Mouse (Mus musculus) kidney, postnatal 0 days (tissue): ENCODE results near the gene Olfr169. TPM values are rescaled to one million over a fixed set of nuclear protein-coding genes. Genes with fewer than 3 reads are reported as not detected.
"Not testable (repeated sequence)": the region's sequence is repeated elsewhere in the genome, so short reads cannot be mapped to it uniquely, and the experiment has no call there.

Source experiments
- ATAC-seq: fragments of 200-750 bp; cut with Nextera tagmentation; replicated peaks from 2 replicates; pipeline ENCODE4 v1.8.0; 2017; ENCODE audit warnings: low read depth, moderate number of reproducible peaks, moderate TSS enrichment, moderate library complexity; ENCODE audit not compliant: low FRiP score
- DNase-seq: peaks from one replicate; pipeline ENCODE4 v3.0.0-alpha.2; 2016; ENCODE audit warnings: low spot score
- H3K27ac ChIP-seq: fragments of 300-500 bp; sonication (generic); 2 replicates; pipeline ENCODE4 v1.5.1; 2014; ENCODE audit warnings: mild to moderate bottlenecking
- H3K27me3 ChIP-seq: fragments of 300-500 bp; sonication (generic); 2 replicates; pipeline ENCODE4 v1.6.1; 2014; ENCODE audit warnings: low read length, mixed read lengths; ENCODE audit not compliant: insufficient read depth
- H3K36me3 ChIP-seq: fragments of 300-500 bp; sonication (generic); 2 replicates; pipeline ENCODE4 v1.6.1; 2014; ENCODE audit warnings: low read length, mixed read lengths; ENCODE audit not compliant: insufficient read depth
- H3K4me1 ChIP-seq: fragments of 300-500 bp; sonication (generic); replicated peaks from 2 replicates; pipeline ENCODE4 v1.6.1; 2014; ENCODE audit warnings: antibody characterized with exemption, low read length, mixed read lengths; ENCODE audit not compliant: insufficient read depth
- H3K4me2 ChIP-seq: fragments of 300-500 bp; sonication (generic); 2 replicates; pipeline ENCODE4 v1.6.1; 2014; ENCODE audit warnings: mild to moderate bottlenecking, low read length, moderate library complexity, mixed read lengths
- H3K4me3 ChIP-seq: fragments of 300-500 bp; sonication (generic); replicated peaks from 2 replicates; pipeline ENCODE4 v1.5.1; 2014; ENCODE audit warnings: low read depth, low read length
- H3K9ac ChIP-seq: fragments of 300-500 bp; sonication (generic); 2 replicates; pipeline ENCODE4 v1.6.1; 2014; ENCODE audit warnings: low read depth, low read length
- H3K9me3 ChIP-seq: fragments of 300-500 bp; sonication (generic); replicated peaks from 2 replicates; pipeline ENCODE4 v1.6.1; 2016; ENCODE audit warnings: low read length, inconsistent platforms, mixed read lengths
- CTCF ChIP-seq: IDR thresholded peaks from 2 replicates; pipeline ENCODE4 v1.5.1; 2016; ENCODE audit warnings: antibody characterized with exemption, low read depth, mild to moderate bottlenecking, moderate library complexity
- WGBS: fragments of 180-500 bp; shearing (Covaris S2); extraction: QIAGEN DNeasy Blood & Tissue Kit; methylation state at CpG from one replicate; pipeline ENCODE4 v1.1.7; 2014; 5-methylcytosine and 5-hydroxymethylcytosine counted together
- polyA plus RNA-seq: library from polyadenylated mRNA; unstranded; fragments of >200 nt; fragmentation: Nextera tagmentation; extraction: Ambion mirVana; gene quantifications from 2 replicates; pipeline ENCODE4 v1.2.1, GENCODE M21; 2015

Olfr169 gene
- not detected in 2 replicates for polyA plus RNA-seq

GRCm38 (mm10) chr16:19571709-19572108 lies at the start of gene Olfr169:
Gene Olfr169 (minus strand): TSS chr16:19571809.
- not testable (repeated sequence) for H3K4me3 ChIP-seq, DNase-seq, H3K27me3 ChIP-seq, H3K27ac ChIP-seq, H3K4me1 ChIP-seq, H3K4me2 ChIP-seq, H3K9ac ChIP-seq, H3K36me3 ChIP-seq, H3K9me3 ChIP-seq, ATAC-seq
- 88% methylated on average over 2 of the region's 2 CpGs for WGBS

DNA sequence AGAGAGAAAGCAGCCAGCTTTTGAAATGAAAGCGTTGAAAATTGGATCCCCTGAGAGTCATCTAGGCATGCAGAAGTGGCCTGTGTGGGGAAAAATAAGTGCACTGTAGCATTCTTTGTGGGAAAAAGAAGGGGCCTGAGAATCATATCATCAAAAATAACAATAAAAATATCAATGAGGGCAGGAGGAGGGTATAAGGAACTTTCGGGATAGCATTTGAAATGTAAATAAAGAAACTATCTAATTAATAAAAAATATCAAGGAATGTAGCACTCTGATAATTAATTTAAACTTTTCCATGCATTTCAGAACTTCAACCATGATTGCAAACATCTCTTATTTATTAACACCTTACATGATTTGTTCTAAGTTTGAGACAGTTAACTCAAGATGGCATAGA lies 40.2 kb upstream of the Olfr169 start, which contains the start of gene Olfr170:
Gene Olfr170 (minus strand): TSS at position 101 of the 400 bp plus-strand sequence.
- H3K36me3 ChIP-seq, H3K27ac ChIP-seq, H3K4me1 ChIP-seq, H3K9ac ChIP-seq, DNase-seq, H3K9me3 ChIP-seq, ATAC-seq, H3K4me2 ChIP-seq, H3K4me3 ChIP-seq, H3K27me3 ChIP-seq: not testable (repeated sequence)
- WGBS: 88% methylated on average over 2 of the region's 2 CpGs

- Histone ChIP-seq H3K27me3 (no peaks in the 10 kb centered on the region), H3K36me3 (no peaks in the 10 kb centered on the region), H3K4me3 (no peak overlapping the region), H3K4me2 (no peak overlapping the region), H3K4me1 (no peaks in the 10 kb centered on the region), H3K27ac (no peak overlapping the region), H3K9me3 (no peaks in the 10 kb centered on the region), H3K9ac (no peak overlapping the region)
- ATAC-seq (no peak), DNase-seq (no peak)
- WGBS: 48% methylated on average over 2 of the region's 2 CpGs
- TF ChIP-seq CTCF: no peak
Observed at GRCm38 (mm10) chr16:19603166-19603565, 31.6 kb upstream of the Olfr169 start.

DNA sequence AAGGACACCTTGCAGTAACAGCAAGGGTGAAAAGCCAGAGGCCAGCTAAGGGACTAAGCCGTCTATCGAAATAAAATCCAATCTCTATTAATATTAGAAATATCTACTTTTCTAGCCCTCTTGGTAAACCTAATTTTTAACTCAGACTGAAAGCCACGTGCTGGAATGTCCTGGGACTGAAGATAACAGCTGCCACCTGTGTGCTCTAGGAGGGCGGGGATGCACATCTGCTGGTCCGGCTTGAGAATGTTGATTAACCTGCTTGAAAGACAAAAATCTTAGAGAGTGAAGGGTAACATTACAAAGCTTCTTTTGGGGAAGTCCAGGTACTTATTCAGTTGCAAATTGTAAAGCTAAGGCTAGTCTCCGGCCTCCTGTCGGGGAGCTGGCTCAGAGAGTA lies 18.2 kb downstream of the Olfr169 start:
- not testable (repeated sequence) for H3K9ac ChIP-seq, ATAC-seq, H3K9me3 ChIP-seq, H3K4me3 ChIP-seq, H3K36me3 ChIP-seq, H3K27ac ChIP-seq, H3K4me1 ChIP-seq, H3K4me2 ChIP-seq, H3K27me3 ChIP-seq, DNase-seq
- WGBS: 88% methylated on average over 7 of the region's 7 CpGs

DNA sequence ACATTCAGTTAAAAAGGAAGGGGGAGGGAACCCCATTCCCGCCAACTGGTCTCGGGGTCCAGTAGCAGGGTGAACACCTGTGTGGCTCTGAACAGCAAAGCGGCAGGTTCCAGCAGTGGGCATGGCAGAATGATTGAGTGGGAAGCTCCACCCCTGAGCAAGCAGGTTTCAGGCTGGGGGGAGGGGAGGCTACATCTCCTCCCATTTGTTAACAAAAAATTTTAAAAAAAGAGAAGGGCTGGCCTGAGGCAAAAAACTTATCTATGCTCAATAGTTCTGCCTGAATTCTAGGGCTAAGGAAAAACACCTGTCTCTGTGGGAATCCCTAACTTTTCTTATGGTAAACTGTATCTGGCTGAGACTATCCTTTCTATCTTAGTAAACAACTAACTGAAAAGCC lies 19.4 kb downstream of the Olfr169 start:
- H3K4me2 ChIP-seq, H3K9me3 ChIP-seq, ATAC-seq, H3K9ac ChIP-seq, H3K27ac ChIP-seq, H3K4me3 ChIP-seq, DNase-seq, H3K4me1 ChIP-seq, H3K27me3 ChIP-seq, H3K36me3 ChIP-seq: not testable (repeated sequence)
- 80% methylated on average over 3 of the region's 3 CpGs for WGBS

- Histone ChIP-seq H3K36me3 (no peaks in the 10 kb centered on the region), H3K4me1 (no peaks in the 10 kb centered on the region), H3K27ac (no peak within 1 kb of the TSS), H3K4me2 (no peak within 1 kb of the TSS), H3K9ac (no peak within 1 kb of the TSS), H3K9me3 (no peaks in the 10 kb centered on the region), H3K4me3 (no peak within 1 kb of the TSS), H3K27me3 (no peaks in the 10 kb centered on the region)
- DNase-seq: no peak
- no peak for TF ChIP-seq CTCF
- no peak for ATAC-seq
Observed at GRCm38 (mm10) chr16:19535455-19535854, 36.2 kb downstream of the Olfr169 start, which contains the start of gene Olfr168. Gene Olfr168 (minus strand): TSS chr16:19535555.

- Histone ChIP-seq H3K27ac (no peak within 1 kb of the TSS), H3K9me3 (no peaks in the 10 kb centered on the region), H3K9ac (no peak within 1 kb of the TSS), H3K36me3 (no peaks in the 10 kb centered on the region), H3K27me3 (no peaks in the 10 kb centered on the region), H3K4me2 (no peak within 1 kb of the TSS), H3K4me3 (no peak within 1 kb of the TSS), H3K4me1 (no peaks in the 10 kb centered on the region)
- no peak for TF ChIP-seq CTCF
- ATAC-seq (no peak), DNase-seq (no peak)
- 89% methylated on average over 2 of the region's 2 CpGs for WGBS
Observed at GRCm38 (mm10) chr16:19522166-19522565, 49.4 kb downstream of the Olfr169 start, which contains the start of gene Olfr167. Gene Olfr167 (minus strand): TSS chr16:19522266.

Other genes with a start within 250 kb of the Olfr169 start
- 0.13 and 0.40 TPM in 2 replicates for gene Olfr165, start 148.7 kb downstream of the Olfr169 start, polyA plus RNA-seq
- gene Olfr166, start 88.1 kb downstream of the Olfr169 start, polyA plus RNA-seq: not detected in 2 replicates
- not detected in 2 replicates for gene Olfr167, start 49.5 kb downstream of the Olfr169 start, polyA plus RNA-seq
- not detected in 2 replicates for gene Olfr168, start 36.3 kb downstream of the Olfr169 start, polyA plus RNA-seq
- gene Olfr170, start 40.1 kb upstream of the Olfr169 start, polyA plus RNA-seq: not detected in 2 replicates
- not detected in 2 replicates for gene Olfr171, start 58.1 kb upstream of the Olfr169 start, polyA plus RNA-seq
- 0.08 TPM in 2 replicates for gene Lamp3, start 134.6 kb upstream of the Olfr169 start, polyA plus RNA-seq
- 4.6 and 5.5 TPM in 2 replicates for gene B3gnt5, start 188.4 kb upstream of the Olfr169 start, polyA plus RNA-seq